Comparison of ENCODE assay signal across 20 mouse cellular contexts in the genomic region with DNA sequence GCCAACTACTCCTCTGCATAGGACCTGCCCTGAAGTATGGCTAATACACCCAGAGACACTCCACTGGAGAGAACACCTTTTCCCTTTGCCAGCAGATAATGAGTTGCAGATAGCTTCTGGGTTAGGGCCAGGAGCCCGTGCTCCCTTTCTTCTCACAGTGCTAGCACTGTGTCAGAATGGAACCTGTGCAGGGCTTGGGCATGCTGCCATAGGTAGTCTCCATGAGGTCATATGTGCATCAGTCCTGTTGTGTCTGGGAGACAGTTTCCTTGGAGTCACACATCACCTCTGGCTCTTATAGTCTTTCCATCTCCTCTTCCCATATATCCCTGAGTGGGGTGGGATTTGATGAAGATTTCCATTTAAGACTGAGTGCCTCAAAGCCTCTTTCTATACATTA. TPM values are rescaled to one million over a fixed set of nuclear protein-coding genes. Genes with fewer than 3 reads are reported as not detected.
DNase-seq lines count a peak whose midpoint lies in the region; ATAC-seq and TF ChIP-seq lines count a peak whose summit lies in the region.
"Had no signal": no experiment of that assay in that cellular context is flagged by ENCODE, and none has a peak within 500 bp of the region (broad histone marks: within the 10 kb centered on the region; RNA-seq: fewer than 3 reads in every experiment).

No protein-coding gene starts in this region.

- ATAC-seq in embryonic facial prominence, embryonic 13.5 days (ENCODE audit: insufficient number of reproducible peaks, insufficient read depth, low FRiP score, low TSS enrichment, low read depth): 0 out of 2 replicates have a peak, but pooled peaks have one; percentile 26
- peak; percentile 60 for ATAC-seq in heart, postnatal 0 days (ENCODE audit: insufficient read depth, low read depth)
- ATAC-seq in heart, embryonic 11.5 days (replicated peaks; ENCODE audit: insufficient number of reproducible peaks, low FRiP score, low TSS enrichment): no peak
- ATAC-seq in embryonic facial prominence, embryonic 14.5 days (ENCODE audit: low read depth): no peak
- ATAC-seq: forebrain, embryonic 13.5 days; forebrain, embryonic 15.5 days; forebrain, postnatal 0 days had no signal

- H3K27me3 ChIP-seq in embryonic facial prominence, embryonic 13.5 days: no peaks in the 10 kb centered on the region
- H3K27me3 ChIP-seq in embryonic facial prominence, embryonic 10.5 days (replicated peaks; ENCODE audit: low read depth, poor library complexity, severe bottlenecking): no peaks in the 10 kb centered on the region
- H3K27me3 ChIP-seq in heart, postnatal 0 days (ENCODE audit: control insufficient read depth, insufficient read depth, low read length): no peaks in the 10 kb centered on the region
- no peaks in the 10 kb centered on the region for H3K27me3 ChIP-seq in heart, embryonic 11.5 days (ENCODE audit: control insufficient read depth, insufficient read depth, low read length)
- no peaks in the 10 kb centered on the region for H3K27me3 ChIP-seq in embryonic facial prominence, embryonic 14.5 days (replicated peaks; ENCODE audit: control insufficient read depth, insufficient read depth, low read length)
- no peaks in the 10 kb centered on the region for H3K27me3 ChIP-seq in kidney, adult 2 months (replicated peaks; ENCODE audit: control insufficient read depth, insufficient read depth, low read length)
- H3K27me3 ChIP-seq: embryonic facial prominence, embryonic 12.5 days; forebrain, embryonic 13.5 days; forebrain, embryonic 15.5 days had no signal

- no peaks in the 10 kb centered on the region for H3K4me1 ChIP-seq in embryonic facial prominence, embryonic 13.5 days
- no peaks in the 10 kb centered on the region for H3K4me1 ChIP-seq in embryonic facial prominence, embryonic 10.5 days
- H3K4me1 ChIP-seq in heart, postnatal 0 days (ENCODE audit: control insufficient read depth, insufficient read depth): peaks cover 5% of the 10 kb centered on the region; the same call in 1 of the 2 replicates
- no peaks in the 10 kb centered on the region for H3K4me1 ChIP-seq in heart, embryonic 11.5 days (ENCODE audit: control insufficient read depth, insufficient read depth, low read length)
- H3K4me1 ChIP-seq in embryonic facial prominence, embryonic 14.5 days (ENCODE audit: control insufficient read depth, insufficient read depth, low read length): no peaks in the 10 kb centered on the region
- no peaks in the 10 kb centered on the region for H3K4me1 ChIP-seq in kidney, adult 2 months (ENCODE audit: control insufficient read depth, insufficient read depth, low read length)
- H3K4me1 ChIP-seq: embryonic facial prominence, embryonic 12.5 days; forebrain, embryonic 13.5 days; forebrain, embryonic 15.5 days had no signal

- 60% methylated on average over 1 of the region's 1 CpGs for WGBS in embryonic facial prominence, embryonic 13.5 days
- WGBS in embryonic facial prominence, embryonic 10.5 days: 72% methylated on average over 1 of the region's 1 CpGs
- WGBS in heart, postnatal 0 days: 9% methylated on average over 1 of the region's 1 CpGs
- 63% methylated on average over 1 of the region's 1 CpGs for WGBS in heart, embryonic 11.5 days (ENCODE audit: insufficient replicate concordance)
- WGBS in embryonic facial prominence, embryonic 14.5 days: 42% methylated on average over 1 of the region's 1 CpGs
- 70% methylated on average over 1 of the region's 1 CpGs for WGBS in kidney, adult 2 months

- no peaks in the 10 kb centered on the region for H3K36me3 ChIP-seq in embryonic facial prominence, embryonic 13.5 days
- no peaks in the 10 kb centered on the region for H3K36me3 ChIP-seq in embryonic facial prominence, embryonic 10.5 days (replicated peaks)
- H3K36me3 ChIP-seq in heart, postnatal 0 days (replicated peaks; ENCODE audit: control insufficient read depth, insufficient read depth, low read length): no peaks in the 10 kb centered on the region
- H3K36me3 ChIP-seq in heart, embryonic 11.5 days (ENCODE audit: control insufficient read depth, insufficient read depth, low read length): no peaks in the 10 kb centered on the region
- no peaks in the 10 kb centered on the region for H3K36me3 ChIP-seq in embryonic facial prominence, embryonic 14.5 days (ENCODE audit: control insufficient read depth, insufficient read depth, low read length)
- H3K36me3 ChIP-seq in kidney, adult 2 months (ENCODE audit: control insufficient read depth, insufficient read depth, low read length): no peaks in the 10 kb centered on the region
- H3K36me3 ChIP-seq: embryonic facial prominence, embryonic 12.5 days; forebrain, embryonic 15.5 days had no signal

- TF ChIP-seq POLR2A in kidney, adult 2 months (IDR thresholded peaks at IDR 0.05; ENCODE audit: low read depth, low read length): no peak

- TF ChIP-seq EP300 in heart, postnatal 0 days (IDR thresholded peaks at IDR 0.05; ENCODE audit: low read depth): no peak

- H3K4me2 ChIP-seq in embryonic facial prominence, embryonic 13.5 days: no peak overlapping the region
- no peak overlapping the region for H3K4me2 ChIP-seq in heart, postnatal 0 days (ENCODE audit: low read depth, low read length)
- H3K4me2 ChIP-seq in heart, embryonic 11.5 days: no peak overlapping the region
- no peak overlapping the region for H3K4me2 ChIP-seq in embryonic facial prominence, embryonic 14.5 days (ENCODE audit: low read depth, low read length)
- H3K4me2 ChIP-seq: embryonic facial prominence, embryonic 12.5 days; forebrain, embryonic 13.5 days; forebrain, embryonic 15.5 days had no signal

- no peaks in the 10 kb centered on the region; the same call in 1 of the 2 replicates for H3K9me3 ChIP-seq in embryonic facial prominence, embryonic 13.5 days
- H3K9me3 ChIP-seq in embryonic facial prominence, embryonic 10.5 days: no peaks in the 10 kb centered on the region
- H3K9me3 ChIP-seq in heart, postnatal 0 days (replicated peaks; ENCODE audit: control insufficient read depth, low read length): no peaks in the 10 kb centered on the region
- H3K9me3 ChIP-seq in heart, embryonic 11.5 days (replicated peaks; ENCODE audit: control insufficient read depth, low read length): no peaks in the 10 kb centered on the region
- H3K9me3 ChIP-seq in embryonic facial prominence, embryonic 14.5 days (ENCODE audit: control insufficient read depth, low read length): 0 out of 2 replicates have a peak, but pooled peaks cover 3% of the 10 kb centered on the region
- H3K9me3 ChIP-seq: embryonic facial prominence, embryonic 12.5 days; forebrain, embryonic 13.5 days; forebrain, embryonic 15.5 days had no signal

- H3K9ac ChIP-seq in embryonic facial prominence, embryonic 13.5 days: no peak overlapping the region
- no peak overlapping the region for H3K9ac ChIP-seq in heart, postnatal 0 days (replicated peaks; ENCODE audit: low read depth, low read length)
- H3K9ac ChIP-seq in heart, embryonic 11.5 days (ENCODE audit: low read depth, low read length): no peak overlapping the region
- H3K9ac ChIP-seq in embryonic facial prominence, embryonic 14.5 days (ENCODE audit: low read depth, low read length): no peak overlapping the region
- H3K9ac ChIP-seq: embryonic facial prominence, embryonic 12.5 days; forebrain, embryonic 13.5 days; forebrain, embryonic 15.5 days; forebrain, postnatal 0 days had no signal

- no peak for TF ChIP-seq CTCF in heart, postnatal 0 days (IDR thresholded peaks at IDR 0.05; ENCODE audit: low read depth)
- no peak for TF ChIP-seq CTCF in kidney, adult 2 months (conservative IDR thresholded peaks at IDR 0.05; ENCODE audit: insufficient read depth, insufficient read length, low read depth, low read length)

- H3K4me3 ChIP-seq in embryonic facial prominence, embryonic 13.5 days: no peak overlapping the region
- H3K4me3 ChIP-seq in embryonic facial prominence, embryonic 10.5 days: no peak overlapping the region
- no peak overlapping the region for H3K4me3 ChIP-seq in heart, postnatal 0 days (ENCODE audit: low read depth, low read length)
- no peak overlapping the region for H3K4me3 ChIP-seq in heart, embryonic 11.5 days (ENCODE audit: low read depth, low read length)
- H3K4me3 ChIP-seq in embryonic facial prominence, embryonic 14.5 days (ENCODE audit: low read depth, low read length): no peak overlapping the region
- no peak overlapping the region for H3K4me3 ChIP-seq in kidney, adult 2 months (ENCODE audit: insufficient read depth, low read depth, low read length)
- H3K4me3 ChIP-seq: embryonic facial prominence, embryonic 12.5 days; forebrain, embryonic 13.5 days; forebrain, embryonic 15.5 days had no signal

- no peak overlapping the region for H3K27ac ChIP-seq in embryonic facial prominence, embryonic 13.5 days
- H3K27ac ChIP-seq in embryonic facial prominence, embryonic 10.5 days (replicated peaks): no peak overlapping the region
- no peak overlapping the region for H3K27ac ChIP-seq in heart, postnatal 0 days (ENCODE audit: low read depth)
- no peak overlapping the region for H3K27ac ChIP-seq in heart, embryonic 11.5 days (ENCODE audit: low read depth, low read length)
- H3K27ac ChIP-seq in embryonic facial prominence, embryonic 14.5 days (replicated peaks; ENCODE audit: low read depth, low read length): no peak overlapping the region
- no peak overlapping the region for H3K27ac ChIP-seq in kidney, adult 2 months (ENCODE audit: insufficient read depth, low read depth, low read length)
- H3K27ac ChIP-seq: embryonic facial prominence, embryonic 12.5 days; forebrain, embryonic 13.5 days; forebrain, embryonic 15.5 days had no signal

- DNase-seq in embryonic facial prominence, embryonic 10.5 days (ENCODE audit: low spot score): no peak
- no peak for DNase-seq in heart, postnatal 0 days (ENCODE audit: low spot score)
- no peak for DNase-seq in heart, adult 11 months
- peak; percentile 19 for DNase-seq in heart, postnatal 4 days
- peak; percentile 8 for DNase-seq in embryonic facial prominence, embryonic 14.5 days (ENCODE audit: low spot score)
- DNase-seq in kidney, adult 2 months: no peak
- DNase-seq: adrenal gland, adult 2 months; adrenal gland, postnatal 10 days; adrenal gland, postnatal 25 days; cerebellum, adult 11 months; cerebellum, adult 18-20 months; cerebellum, adult 8-10 months; cerebellum, postnatal 36 days; embryo, embryonic 11 days; forebrain, postnatal 0 days had no signal

RNA-seq across cellular contexts. Expression of a gene that starts 33.7 kb away (rescaled TPM):
- 8.9 and 10.6 TPM in 2 replicates for polyA plus RNA-seq in embryonic facial prominence, embryonic 13.5 days (2015; fragmentation: Nextera tagmentation; extraction: Ambion mirVana)
- polyA plus RNA-seq in embryonic facial prominence, embryonic 10.5 days (2016; fragmentation: Nextera tagmentation; extraction: Ambion mirVana): 4.0 and 5.3 TPM in 2 replicates
- 2.2 and 9.1 TPM in 2 replicates for total RNA-seq in heart, postnatal 0 days (2014; rRNA removed; ENCODE audit: low replicate concordance)
- polyA plus RNA-seq in heart, postnatal 0 days (2015; fragmentation: Nextera tagmentation; extraction: Ambion mirVana): 5.4 and 5.6 TPM in 2 replicates
- 1 to 10 TPM; 3.0 to 3.5 TPM for total RNA-seq in heart, postnatal 4 days (2021)
- 5.4 and 7.2 TPM in 2 replicates for polyA plus RNA-seq in heart, embryonic 11.5 days (2014; fragmentation: Nextera tagmentation; extraction: Ambion mirVana)
- 8.0 and 8.9 TPM in 2 replicates for polyA plus RNA-seq in embryonic facial prominence, embryonic 14.5 days (2014; fragmentation: Nextera tagmentation; extraction: Ambion mirVana)
- 1.1 and 1.7 TPM in 2 replicates for polyA plus RNA-seq in kidney, adult 2 months (2012; rRNA removed)
- polyA plus RNA-seq: adrenal gland, adult 2 months had no signal

Comparison
In these comparisons a context has a peak if more than half of its experiments do, and no peak if none do; other contexts are left out.
1. ATAC-seq: peak in embryonic facial prominence, embryonic 13.5 days (single experiment) and heart, postnatal 0 days (single experiment); none in heart, embryonic 11.5 days (single experiment) and embryonic facial prominence, embryonic 14.5 days (single experiment).
2. DNase-seq: peak in heart, postnatal 4 days (single experiment) and embryonic facial prominence, embryonic 14.5 days (single experiment); none in embryonic facial prominence, embryonic 10.5 days (single experiment), heart, postnatal 0 days (single experiment), heart, adult 11 months (single experiment) and kidney, adult 2 months (single experiment).